Mouse (Mus musculus): Measurements from ENCODE around the gene Rgl1. TPM values are rescaled to one million over a fixed set of nuclear protein-coding genes. Genes with fewer than 3 reads are reported as not detected.

Gene Rgl1
- total RNA-seq, 1 experiment from 2014 or later, result 7.3 TPM

- peak; percentile 49 for ATAC-seq (replicated peaks; ENCODE audit: insufficient number of reproducible peaks, low FRiP score, low TSS enrichment, poor library complexity, severe bottlenecking)
Observed at GRCm38 (mm10) chr1:152624644-152625454, 141.3 kb downstream of the Rgl1 start.

- no peak for ATAC-seq (replicated peaks; ENCODE audit: insufficient number of reproducible peaks, low FRiP score, low TSS enrichment, poor library complexity, severe bottlenecking)
Observed at GRCm38 (mm10) chr1:152623375-152624270, 142.5 kb downstream of the Rgl1 start.

GRCm38 (mm10) chr1:152622765-152623211, 143.4 kb downstream of the Rgl1 start:
- no peak for ATAC-seq (replicated peaks; ENCODE audit: insufficient number of reproducible peaks, low FRiP score, low TSS enrichment, poor library complexity, severe bottlenecking)

GRCm38 (mm10) chr1:152621624-152622023, 144.5 kb downstream of the Rgl1 start:
- no peak for ATAC-seq (replicated peaks; ENCODE audit: insufficient number of reproducible peaks, low FRiP score, low TSS enrichment, poor library complexity, severe bottlenecking)

GRCm38 (mm10) chr1:152619396-152619795, 146.8 kb downstream of the Rgl1 start:
- ATAC-seq (replicated peaks; ENCODE audit: insufficient number of reproducible peaks, low FRiP score, low TSS enrichment, poor library complexity, severe bottlenecking), result no peak

- no peak for ATAC-seq (replicated peaks; ENCODE audit: insufficient number of reproducible peaks, low FRiP score, low TSS enrichment, poor library complexity, severe bottlenecking)
Observed at GRCm38 (mm10) chr1:152618896-152619295, 147.3 kb downstream of the Rgl1 start.

- ATAC-seq (replicated peaks; ENCODE audit: insufficient number of reproducible peaks, low FRiP score, low TSS enrichment, poor library complexity, severe bottlenecking), result no peak
Observed at GRCm38 (mm10) chr1:152618381-152618780, 147.8 kb downstream of the Rgl1 start.

GRCm38 (mm10) chr1:152617745-152618342, 148.3 kb downstream of the Rgl1 start:
- no peak for ATAC-seq (replicated peaks; ENCODE audit: insufficient number of reproducible peaks, low FRiP score, low TSS enrichment, poor library complexity, severe bottlenecking)

GRCm38 (mm10) chr1:152616777-152617057, 149.4 kb downstream of the Rgl1 start:
- no peak for ATAC-seq (replicated peaks; ENCODE audit: insufficient number of reproducible peaks, low FRiP score, low TSS enrichment, poor library complexity, severe bottlenecking)

- ATAC-seq (replicated peaks; ENCODE audit: insufficient number of reproducible peaks, low FRiP score, low TSS enrichment, poor library complexity, severe bottlenecking), result no peak
Observed at GRCm38 (mm10) chr1:152615987-152616776, 150.0 kb downstream of the Rgl1 start.

- no peak for ATAC-seq (replicated peaks; ENCODE audit: insufficient number of reproducible peaks, low FRiP score, low TSS enrichment, poor library complexity, severe bottlenecking)
Observed at GRCm38 (mm10) chr1:152614743-152615380, 151.3 kb downstream of the Rgl1 start.

- no peak for ATAC-seq (replicated peaks; ENCODE audit: insufficient number of reproducible peaks, low FRiP score, low TSS enrichment, poor library complexity, severe bottlenecking)
Observed at GRCm38 (mm10) chr1:152613158-152613857, 152.8 kb downstream of the Rgl1 start.

- no peak for ATAC-seq (replicated peaks; ENCODE audit: insufficient number of reproducible peaks, low FRiP score, low TSS enrichment, poor library complexity, severe bottlenecking)
Observed at GRCm38 (mm10) chr1:152612535-152613157, 153.5 kb downstream of the Rgl1 start.

GRCm38 (mm10) chr1:152609547-152609946, 156.6 kb downstream of the Rgl1 start:
- ATAC-seq (replicated peaks; ENCODE audit: insufficient number of reproducible peaks, low FRiP score, low TSS enrichment, poor library complexity, severe bottlenecking), result no peak

GRCm38 (mm10) chr1:152609006-152609405, 157.1 kb downstream of the Rgl1 start:
- no peak for ATAC-seq (replicated peaks; ENCODE audit: insufficient number of reproducible peaks, low FRiP score, low TSS enrichment, poor library complexity, severe bottlenecking)

GRCm38 (mm10) chr1:152607765-152608164, 158.4 kb downstream of the Rgl1 start:
- ATAC-seq (replicated peaks; ENCODE audit: insufficient number of reproducible peaks, low FRiP score, low TSS enrichment, poor library complexity, severe bottlenecking), result no peak

- no peak for ATAC-seq (replicated peaks; ENCODE audit: insufficient number of reproducible peaks, low FRiP score, low TSS enrichment, poor library complexity, severe bottlenecking)
Observed at GRCm38 (mm10) chr1:152606727-152607126, 159.4 kb downstream of the Rgl1 start.

All from monocyte, adult 5-6 weeks (primary cell).